Mouse (Mus musculus) cortical plate, adult 2 months (tissue): Measurements from ENCODE around the gene Coq9.

Experiments used
- CTCF ChIP-seq: fragments of 200-500 bp; IDR thresholded peaks from 2 replicates; pipeline ENCODE4 v1.5.1; 2011; ENCODE audit warnings: mild to moderate bottlenecking, control low read depth, low read length; ENCODE audit not compliant: insufficient read depth; ENCODE audit errors: extremely low read depth
- POLR2A ChIP-seq: fragments of 200-500 bp; IDR thresholded peaks from 2 replicates; pipeline ENCODE4 v1.6.1; 2011; ENCODE audit warnings: mild to moderate bottlenecking, low read length, control low read depth; ENCODE audit not compliant: insufficient read depth; ENCODE audit errors: extremely low read depth

DNA sequence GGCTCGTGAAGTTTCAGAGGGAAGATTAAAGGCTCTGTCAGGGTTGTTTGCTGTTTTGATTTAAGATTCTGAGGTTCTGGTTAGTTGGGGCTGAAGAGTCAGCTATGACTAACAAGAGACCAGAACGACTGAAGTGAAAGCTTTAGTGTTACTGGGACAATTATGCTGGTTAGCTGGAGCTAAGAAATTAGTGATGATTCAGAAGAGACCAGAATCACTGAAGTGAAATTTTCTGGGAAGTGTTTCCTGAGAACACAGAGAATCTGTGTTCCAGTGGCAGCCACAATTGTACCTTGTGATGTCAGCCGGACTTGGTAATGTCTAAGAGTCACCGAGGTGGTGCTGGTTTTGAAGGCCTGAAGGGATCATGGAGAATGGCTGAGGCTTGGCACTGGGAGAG, 42.6 kb downstream of the Coq9 start:
- TF ChIP-seq CTCF (no peak), POLR2A (no peak)
